Mouse (Mus musculus) kidney, adult 2 months (tissue): ENCODE measurements at regions not wholly inside any gene's neighbourhood (a gene's known extent, or its start where the extent isn't known, plus 50 kb on each side); places are given as distances from the start of the nearest gene placed in this dataset.

Experiments
- DNase-seq: peaks from one replicate; pipeline ENCODE4 v3.0.0; 2021
- H3K27ac ChIP-seq: fragments of 200-500 bp; 2 replicates; pipeline ENCODE4 v1.5.1; 2012; ENCODE audit warnings: low read depth, low read length, control low read depth, inconsistent platforms; ENCODE audit not compliant: insufficient read depth
- H3K27me3 ChIP-seq: fragments of 200-500 bp; replicated peaks from 2 replicates; pipeline ENCODE4 v1.6.1; 2012; ENCODE audit warnings: mild to moderate bottlenecking, moderate library complexity, low read length, inconsistent platforms; ENCODE audit not compliant: control insufficient read depth, insufficient read depth
- H3K36me3 ChIP-seq: fragments of 200-500 bp; 2 replicates; pipeline ENCODE4 v1.6.1; 2012; ENCODE audit warnings: mild to moderate bottlenecking, moderate library complexity, low read length, inconsistent platforms; ENCODE audit not compliant: control insufficient read depth, insufficient read depth
- H3K4me1 ChIP-seq: fragments of 200-500 bp; 2 replicates; pipeline ENCODE4 v1.6.1; 2011; ENCODE audit warnings: low read length; ENCODE audit not compliant: control insufficient read depth, insufficient read depth
- H3K4me3 ChIP-seq: fragments of 200-500 bp; 2 replicates; pipeline ENCODE4 v1.5.1; 2011; ENCODE audit warnings: mild to moderate bottlenecking, low read depth, low read length, control low read depth; ENCODE audit not compliant: insufficient read depth
- CTCF ChIP-seq: fragments of 200-500 bp; conservative IDR thresholded peaks from 2 replicates; pipeline ENCODE4 v1.5.1; 2011; ENCODE audit warnings: low read depth, mild to moderate bottlenecking, control low read depth, low read length, moderate library complexity, mixed read lengths; ENCODE audit not compliant: insufficient read depth, insufficient read length
- POLR2A ChIP-seq: fragments of 200-500 bp; IDR thresholded peaks from one replicate; pipeline ENCODE4 v1.6.1; 2011; ENCODE audit warnings: low read depth, low read length, control low read depth
- whole genome bisulfite sequencing: fragments of 180-500 bp; shearing (Covaris S2); methylation state at CpG from one replicate; pipeline ENCODE4 v1.1.7; 2018; 5-methylcytosine and 5-hydroxymethylcytosine counted together

- TF ChIP-seq POLR2A (no peak), CTCF (no peak)
- Histone ChIP-seq H3K27me3 (no peaks in the 10 kb centered on the region), H3K4me3 (no peak overlapping the region), H3K36me3 (no peaks in the 10 kb centered on the region), H3K27ac (no peak overlapping the region), H3K4me1 (no peaks in the 10 kb centered on the region)
- DNase-seq, result no peak
- 81% methylated on average over 8 of the region's 8 CpGs for WGBS
These were observed 201.6 kb downstream of the Etnk1 start for GRCm38 (mm10) chr6:143368646-143369045.

DNA sequence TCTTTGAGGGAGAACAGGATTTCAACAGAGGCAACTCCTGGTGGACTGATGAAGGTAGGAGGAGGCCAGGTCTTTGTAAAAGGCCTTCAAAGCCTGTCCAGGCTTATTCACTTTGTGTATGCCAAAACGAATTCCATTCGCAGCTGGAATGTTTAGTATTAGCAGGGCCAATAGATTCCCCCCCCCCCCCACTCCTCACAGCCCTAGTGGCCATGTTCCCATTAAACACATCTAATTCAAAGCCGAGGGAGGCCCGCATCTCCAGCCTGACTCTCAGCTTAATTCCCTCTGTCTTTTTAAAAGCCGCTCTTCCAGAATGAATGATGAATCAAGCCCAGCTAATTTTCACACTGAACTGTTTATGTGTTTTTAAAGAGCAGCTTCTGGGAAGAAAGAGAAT, 205.5 kb downstream of the Etnk1 start:
- TF ChIP-seq POLR2A (no peak), CTCF (no peak)
- Histone ChIP-seq H3K36me3 (no peaks in the 10 kb centered on the region), H3K4me3 (no peak overlapping the region), H3K27ac (no peak overlapping the region), H3K27me3 (no peaks in the 10 kb centered on the region), H3K4me1 (no peaks in the 10 kb centered on the region)
- DNase-seq, result no peak
- WGBS, result 75% methylated on average over 5 of the region's 5 CpGs

DNA sequence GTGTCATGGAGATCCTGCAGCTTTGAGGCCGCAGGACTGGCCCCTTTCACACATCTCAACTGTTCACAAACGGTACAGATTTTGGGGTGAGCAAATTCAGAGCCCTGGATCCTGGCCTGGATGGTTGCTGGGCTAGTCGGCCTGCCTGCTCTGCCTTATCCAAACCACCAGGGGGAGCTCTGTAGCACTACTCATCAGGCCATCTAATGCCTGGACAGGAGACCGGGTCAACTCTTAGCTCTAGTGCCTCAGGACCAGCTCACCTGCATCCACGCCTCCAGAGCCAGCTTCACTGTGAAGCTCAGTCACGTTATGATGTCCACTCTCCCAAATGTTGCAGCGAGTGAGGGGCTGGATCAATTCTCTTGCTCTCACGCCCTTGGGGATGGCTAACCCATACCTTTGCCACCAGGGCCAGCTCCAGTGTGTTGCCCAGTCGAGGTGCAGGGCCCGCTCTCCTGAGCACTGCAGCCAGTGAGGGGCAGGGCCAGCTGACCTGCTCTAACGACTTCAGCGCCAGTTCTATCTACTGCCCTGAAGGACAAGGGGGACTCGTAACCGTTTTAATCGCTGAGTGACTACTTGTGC, 206.8 kb downstream of the Etnk1 start:
- Histone ChIP-seq H3K4me3 (no peak overlapping the region), H3K27ac (no peak overlapping the region), H3K27me3 (no peaks in the 10 kb centered on the region), H3K36me3 (no peaks in the 10 kb centered on the region), H3K4me1 (no peaks in the 10 kb centered on the region)
- peak; percentile 84 for TF ChIP-seq CTCF
- TF ChIP-seq POLR2A, result no peak
- DNase-seq, result peak; percentile 48
- 60% methylated on average over 15 of the region's 15 CpGs for WGBS

- H3K4me1 ChIP-seq, result no peaks in the 10 kb centered on the region
- H3K27me3 ChIP-seq, result no peaks in the 10 kb centered on the region
- TF ChIP-seq CTCF, result no peak
- no peak for TF ChIP-seq POLR2A
- H3K4me3 ChIP-seq, result no peak overlapping the region
- H3K36me3 ChIP-seq, result no peaks in the 10 kb centered on the region
- 63% methylated on average over 21 of the region's 21 CpGs for WGBS
- no peak overlapping the region for H3K27ac ChIP-seq
- no peak for DNase-seq
These were observed 209.1 kb downstream of the Etnk1 start for GRCm38 (mm10) chr6:143375951-143376713.

DNA sequence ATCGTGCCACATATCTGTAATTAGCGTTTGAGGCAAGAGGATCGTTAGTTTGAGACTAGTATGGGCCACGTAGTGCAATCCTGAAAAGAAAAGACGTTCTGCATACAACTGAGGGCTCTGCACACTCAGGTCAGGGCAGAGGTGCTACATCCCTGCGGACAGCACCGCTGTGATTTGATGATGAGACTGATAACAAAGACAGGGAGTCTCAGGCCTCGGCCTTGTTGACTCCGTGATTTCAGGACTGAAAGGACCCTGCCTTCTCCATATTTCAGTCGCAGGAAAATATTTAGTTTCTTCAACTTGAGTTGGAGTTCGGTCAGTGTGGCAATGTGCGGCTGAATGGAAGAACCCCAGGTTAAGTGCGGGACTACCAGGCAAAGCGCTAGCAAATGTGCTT, 210.1 kb downstream of the Etnk1 start:
- Histone ChIP-seq H3K4me1 (no peaks in the 10 kb centered on the region), H3K27me3 (no peaks in the 10 kb centered on the region), H3K36me3 (no peaks in the 10 kb centered on the region), H3K4me3 (no peak overlapping the region), H3K27ac (no peak overlapping the region)
- no peak for DNase-seq
- 93% methylated on average over 14 of the region's 14 CpGs for WGBS
- TF ChIP-seq CTCF (no peak), POLR2A (no peak)

- TF ChIP-seq POLR2A (no peak), CTCF (no peak)
- Histone ChIP-seq H3K4me3 (no peak overlapping the region), H3K27me3 (no peaks in the 10 kb centered on the region), H3K36me3 (no peaks in the 10 kb centered on the region), H3K4me1 (no peaks in the 10 kb centered on the region), H3K27ac (no peak overlapping the region)
- DNase-seq, result no peak
- WGBS, result 92% methylated on average over 9 of the region's 9 CpGs
These were observed 211.1 kb downstream of the Etnk1 start for GRCm38 (mm10) chr6:143378126-143378525.

DNA sequence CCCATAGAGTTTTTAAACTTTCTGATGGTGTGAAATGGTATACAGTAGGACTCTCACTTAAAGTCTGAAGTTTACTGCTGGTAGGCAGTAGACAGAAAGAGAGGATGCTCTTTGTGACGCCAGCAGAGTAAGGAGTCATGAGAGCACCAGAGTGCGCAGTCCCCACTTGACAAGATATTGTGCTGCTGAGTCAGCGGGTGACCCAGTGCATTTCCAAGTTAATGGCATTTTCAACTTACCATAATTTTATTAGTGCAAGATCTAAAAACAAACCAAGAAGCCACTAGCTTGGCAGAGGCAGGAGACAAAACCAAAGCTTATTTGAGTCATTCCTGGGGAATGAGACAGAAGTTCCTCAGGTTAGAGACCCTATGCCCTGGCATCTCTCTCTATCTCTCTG, 213.5 kb downstream of the Etnk1 start:
- Histone ChIP-seq H3K4me1 (no peaks in the 10 kb centered on the region), H3K36me3 (no peaks in the 10 kb centered on the region), H3K4me3 (no peak overlapping the region), H3K27me3 (no peaks in the 10 kb centered on the region), H3K27ac (no peak overlapping the region)
- TF ChIP-seq CTCF (no peak), POLR2A (no peak)
- 84% methylated on average over 3 of the region's 3 CpGs for WGBS
- DNase-seq, result no peak
